In genomic region chr10:69832241-69832640, GRCm38 (mm10) we compare ENCODE assay signal across 20 mouse cellular contexts.
DNase-seq lines count a peak whose midpoint lies in the region; ATAC-seq and TF ChIP-seq lines count a peak whose summit lies in the region.
"Had no signal": no experiment of that assay in that cellular context is flagged by ENCODE, and none has a peak within 500 bp of the region (broad histone marks: within the 10 kb centered on the region; RNA-seq: fewer than 3 reads in every experiment).

No protein-coding gene starts in this region.

- H3K9ac ChIP-seq in lung, postnatal 0 days (replicated peaks; ENCODE audit: low read depth) = no peak overlapping the region
- H3K9ac ChIP-seq: forebrain, embryonic 13.5 days; forebrain, postnatal 0 days; hindbrain, embryonic 12.5 days had no signal

- no peaks in the 10 kb centered on the region for H3K27me3 ChIP-seq in lung, postnatal 0 days (replicated peaks; ENCODE audit: insufficient read depth, low read length)
- H3K27me3 ChIP-seq: forebrain, embryonic 13.5 days; hindbrain, embryonic 12.5 days had no signal

- H3K36me3 ChIP-seq in lung, postnatal 0 days (ENCODE audit: insufficient read depth, low read length) = no peaks in the 10 kb centered on the region
- H3K36me3 ChIP-seq: G1E had no signal

- H3K27ac ChIP-seq in lung, postnatal 0 days (ENCODE audit: low read length) = no peak overlapping the region
- H3K27ac ChIP-seq: embryonic facial prominence, embryonic 10.5 days; forebrain, embryonic 13.5 days; hindbrain, embryonic 12.5 days; hindbrain, postnatal 0 days had no signal

- no peak for TF ChIP-seq EP300 in lung, postnatal 0 days (IDR thresholded peaks at IDR 0.05)

- no peak overlapping the region for H3K4me2 ChIP-seq in lung, postnatal 0 days (replicated peaks; ENCODE audit: low read depth, low read length)
- H3K4me2 ChIP-seq: forebrain, embryonic 13.5 days; hindbrain, embryonic 12.5 days had no signal

- no peak overlapping the region for H3K4me3 ChIP-seq in lung, postnatal 0 days (ENCODE audit: low read depth, low read length)
- H3K4me3 ChIP-seq: embryonic facial prominence, embryonic 10.5 days; forebrain, embryonic 13.5 days; hindbrain, embryonic 12.5 days had no signal

- intact Hi-C loops in heart, postnatal 10 days (cut with DNase I) = loop anchor here (5.0 kb wide), 1 partner anchor 35 kb away; no protein-coding TSS in a partner anchor

- peak; percentile 7 for DNase-seq in gastrocnemius, adult 18-20 months (ENCODE audit: low spot score)
- DNase-seq in gastrocnemius, postnatal 4 days (ENCODE audit: low spot score in 2 of 2) = no peak
- peak; percentile 13 to 26 for DNase-seq in heart, postnatal 10 days
- DNase-seq in heart, adult 18-20 months = no peak
- peak; percentile 6 for DNase-seq in lung, postnatal 36 days
- no peak for DNase-seq in lung, postnatal 0 days (ENCODE audit: low spot score)
- no peak for DNase-seq in kidney, adult 9 months
- DNase-seq: adrenal gland, adult 8-10 months; adrenal gland, postnatal 36 days; B cell, adult 2 months; cerebellum, postnatal 10 days; forebrain, postnatal 0 days; heart, postnatal 36 days; kidney, adult 11 months had no signal

- WGBS in lung, postnatal 0 days = 63% methylated on average over 4 of the region's 4 CpGs

- peaks cover 11% of the 10 kb centered on the region for H3K4me1 ChIP-seq in lung, postnatal 0 days (ENCODE audit: insufficient read depth, low read depth, low read length)
- H3K4me1 ChIP-seq: embryonic facial prominence, embryonic 10.5 days; hindbrain, embryonic 12.5 days had no signal

- no peak for ATAC-seq in lung, postnatal 0 days
- ATAC-seq: CD4-positive, CD25-positive, alpha-beta regulatory T cell, adult 4 months; forebrain, embryonic 13.5 days; forebrain, postnatal 0 days; hindbrain, postnatal 0 days had no signal

- TF ChIP-seq CTCF in lung, postnatal 0 days (IDR thresholded peaks at IDR 0.05) = no peak

- no peaks in the 10 kb centered on the region for H3K9me3 ChIP-seq in lung, postnatal 0 days (ENCODE audit: low read length)
- H3K9me3 ChIP-seq: embryonic facial prominence, embryonic 10.5 days; forebrain, embryonic 13.5 days; hindbrain, embryonic 12.5 days had no signal

Comparison
In these comparisons a context has a peak if more than half of its experiments do, and no peak if none do; other contexts are left out.
1. DNase-seq: peak in gastrocnemius, adult 18-20 months (single experiment), heart, postnatal 10 days (2 of 2) and lung, postnatal 36 days (single experiment); none in gastrocnemius, postnatal 4 days (0 of 2), heart, adult 18-20 months (0 of 2), lung, postnatal 0 days (single experiment) and kidney, adult 9 months (single experiment).